8 mouse cellular contexts compared by ENCODE assay signal in genomic region chr9:88548614-88548945, GRCm38 (mm10). TPM values are rescaled to one million over a fixed set of nuclear protein-coding genes. Genes with fewer than 3 reads are reported as not detected.
DNase-seq lines count a peak whose midpoint lies in the region; ATAC-seq and TF ChIP-seq lines count a peak whose summit lies in the region.
"Had no signal": no experiment of that assay in that cellular context is flagged by ENCODE, and none has a peak within 500 bp of the region (broad histone marks: within the 10 kb centered on the region; RNA-seq: fewer than 3 reads in every experiment).

No protein-coding gene starts in this region.

- no peak for ATAC-seq in megakaryocyte, adult 5-6 weeks (ENCODE audit: poor library complexity, severe bottlenecking)
- ATAC-seq in limb, embryonic 11.5 days (ENCODE audit: insufficient number of reproducible peaks, low FRiP score, low TSS enrichment, low read depth): 0 out of 2 replicates have a peak, but pooled peaks have one; percentile 14

- peak overlapping the region; percentile 95 for H3K4me3 ChIP-seq in megakaryocyte, embryonic 14.5 days (replicated peaks)
- peak overlapping the region; percentile 77 for H3K4me3 ChIP-seq in limb, embryonic 11.5 days (ENCODE audit: low read depth, low read length)
- peak overlapping the region; percentile 76 for H3K4me3 ChIP-seq in small intestine, adult 2 months (ENCODE audit: low read depth, low read length)

- peak overlapping the region; percentile 54 for H3K4me2 ChIP-seq in limb, embryonic 11.5 days (ENCODE audit: low read depth, severe bottlenecking)

- H3K27me3 ChIP-seq in megakaryocyte, embryonic 14.5 days (replicated peaks): no peaks in the 10 kb centered on the region
- H3K27me3 ChIP-seq in limb, embryonic 11.5 days (ENCODE audit: control insufficient read depth, insufficient read depth, low read length): no peaks in the 10 kb centered on the region
- no peaks in the 10 kb centered on the region for H3K27me3 ChIP-seq in small intestine, adult 2 months (ENCODE audit: control insufficient read depth, insufficient read depth, low read length)

- peak overlapping the region; percentile 66 for H3K9ac ChIP-seq in limb, embryonic 11.5 days (ENCODE audit: low read length)

- no peak overlapping the region; the same call in 1 of the 2 replicates for H3K27ac ChIP-seq in limb, embryonic 11.5 days (replicated peaks; ENCODE audit: low read depth, low read length)
- no peak overlapping the region for H3K27ac ChIP-seq in small intestine, adult 2 months (ENCODE audit: insufficient read depth, low read depth, low read length)

- peaks cover 29% of the 10 kb centered on the region for H3K4me1 ChIP-seq in megakaryocyte, embryonic 14.5 days
- H3K4me1 ChIP-seq in limb, embryonic 11.5 days (ENCODE audit: control insufficient read depth, insufficient read depth, low read length): 0 out of 2 replicates have a peak, but pooled peaks cover 6% of the 10 kb centered on the region
- H3K4me1 ChIP-seq in small intestine, adult 2 months (ENCODE audit: control insufficient read depth, insufficient read depth, insufficient read length, low read length): peaks cover 2% of the 10 kb centered on the region; the same call in 1 of the 2 replicates

- H3K36me3 ChIP-seq in megakaryocyte, embryonic 14.5 days (replicated peaks; ENCODE audit: low read length): peaks cover 24% of the 10 kb centered on the region
- no peaks in the 10 kb centered on the region for H3K36me3 ChIP-seq in limb, embryonic 11.5 days (ENCODE audit: control insufficient read depth, insufficient read depth, low read length)
- peaks cover 2% of the 10 kb centered on the region; the same call in 1 of the 2 replicates for H3K36me3 ChIP-seq in small intestine, adult 2 months (ENCODE audit: control insufficient read depth, insufficient read depth, low read length)

- peak; percentile 56 for DNase-seq in fibroblast of lung, adult 2 months (ENCODE audit: low read depth)
- no peak for DNase-seq in limb, embryonic 11.5 days (ENCODE audit: low spot score)
- no peak for DNase-seq in right cerebral cortex, postnatal 10 days (ENCODE audit: low spot score in 2 of 2)
- DNase-seq in gastrocnemius, adult 18-20 months (ENCODE audit: low spot score): no peak

- TF ChIP-seq POLR2A in small intestine, adult 2 months (IDR thresholded peaks at IDR 0.05; ENCODE audit: low read depth, low read length): no peak

- no peaks in the 10 kb centered on the region for H3K9me3 ChIP-seq in megakaryocyte, embryonic 14.5 days
- no peaks in the 10 kb centered on the region for H3K9me3 ChIP-seq in limb, embryonic 11.5 days (ENCODE audit: control insufficient read depth, low read length)

- WGBS in limb, embryonic 11.5 days: 6% methylated on average over 8 of the region's 8 CpGs
- WGBS in small intestine, adult 2 months: 2% methylated on average over 8 of the region's 8 CpGs

- no peak for TF ChIP-seq CTCF in small intestine, adult 2 months (IDR thresholded peaks at IDR 0.05; ENCODE audit: extremely low read depth, insufficient read length, insufficient replicate concordance, low read depth, low read length)

RNA-seq across cellular contexts. Expression of gene Zfp949, which starts 0.8 kb away (rescaled TPM):
- polyA plus RNA-seq in megakaryocyte, embryonic 14.5 days (2012; ENCODE audit: insufficient read depth, low replicate concordance): 0.78 TPM in 1 of 2 replicates, not detected in the other
- total RNA-seq in megakaryocyte, adult 5-6 weeks (2015): 4.3 and 4.6 TPM in 2 replicates
- 7.2 and 8.9 TPM in 2 replicates for total RNA-seq in megakaryocyte, adult 5-6 weeks (2017)
- polyA plus RNA-seq in limb, embryonic 11.5 days (2014; fragmentation: Nextera tagmentation; extraction: Ambion mirVana): 9.0 and 10.3 TPM in 2 replicates
- polyA plus RNA-seq in small intestine, adult 2 months (2012; rRNA removed): 0.63 and 2.0 TPM in 2 replicates
- total RNA-seq in gastrocnemius, adult 18-20 months (2021): 1 to 10 TPM; 8.4 to 9.5 TPM

RNA-seq across cellular contexts. Expression of gene Trim43a, which starts 32.1 kb away (rescaled TPM):
- polyA plus RNA-seq in megakaryocyte, embryonic 14.5 days (2012; ENCODE audit: insufficient read depth, low replicate concordance): not detected in 2 replicates
- not detected in 2 replicates for total RNA-seq in megakaryocyte, adult 5-6 weeks (2015)
- total RNA-seq in megakaryocyte, adult 5-6 weeks (2017): not detected in 2 replicates
- not detected in 2 replicates for polyA plus RNA-seq in limb, embryonic 11.5 days (2014; fragmentation: Nextera tagmentation; extraction: Ambion mirVana)
- not detected in 2 replicates for polyA plus RNA-seq in small intestine, adult 2 months (2012; rRNA removed)
- total RNA-seq in gastrocnemius, adult 18-20 months (2021): under 1 TPM; 0.12 to 0.30 TPM
- total RNA-seq: common myeloid progenitor, adult 5-6 weeks had no signal
